Mouse (Mus musculus): ENCODE results near the gene Acsm3. TPM values are rescaled to one million over a fixed set of nuclear protein-coding genes. Genes with fewer than 3 reads are reported as not detected.
"Not testable (repeated sequence)": the region's sequence is repeated elsewhere in the genome, so short reads cannot be mapped to it uniquely, and the experiment has no call there.

Gene Acsm3
- total RNA-seq (2021) = under 1 TPM; 0.18 to 0.19 TPM
- long read RNA-seq, experiment 1 = 0 reads
- long read RNA-seq, experiment 2 = 0 reads

DNA sequence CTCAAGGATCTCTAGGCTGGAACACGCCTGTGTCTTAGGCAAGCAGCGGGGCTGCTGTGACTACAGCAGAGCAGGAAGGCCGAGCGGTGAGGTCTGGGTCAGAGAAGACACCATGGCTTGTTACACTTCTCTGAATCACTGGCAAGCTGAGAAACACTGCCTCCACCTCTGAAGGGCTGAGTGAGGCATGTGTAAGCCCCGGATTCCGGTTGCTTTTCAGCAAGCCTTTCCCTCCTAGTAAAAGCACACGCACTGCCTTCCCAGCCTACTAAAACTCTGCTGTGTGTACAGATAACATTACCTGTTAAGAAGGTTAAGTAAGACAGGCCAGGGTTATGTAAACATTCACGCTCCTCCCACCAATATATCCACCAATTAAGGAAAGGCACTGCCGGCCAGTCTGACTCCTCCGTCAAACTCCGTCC lies at the start of gene Acsm3:
TSS of gene Acsm3 (plus strand) at position 397 of the 425 bp plus-strand sequence.
- no peak for DNase-seq

DNA sequence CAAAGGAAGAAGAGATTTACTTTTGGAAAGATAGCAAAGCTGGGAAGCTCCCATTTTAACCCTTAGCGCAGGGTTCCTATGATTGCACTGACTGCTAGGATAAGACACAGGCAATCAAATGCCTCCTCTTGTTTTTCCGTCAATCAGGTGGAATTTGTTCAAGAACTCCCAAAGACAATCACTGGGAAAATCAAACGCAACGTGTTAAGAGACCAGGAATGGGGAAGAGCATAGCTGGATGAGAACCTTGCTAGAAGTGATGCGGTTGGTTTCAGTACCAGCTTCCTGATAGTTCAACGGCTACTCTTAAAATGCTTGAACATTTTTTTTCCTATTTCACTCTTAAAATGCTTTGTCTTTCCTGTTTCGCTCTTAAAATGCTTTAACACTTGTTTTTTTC lies 46.6 kb upstream of the Acsm3 start:
- DNase-seq = no peak

DNA sequence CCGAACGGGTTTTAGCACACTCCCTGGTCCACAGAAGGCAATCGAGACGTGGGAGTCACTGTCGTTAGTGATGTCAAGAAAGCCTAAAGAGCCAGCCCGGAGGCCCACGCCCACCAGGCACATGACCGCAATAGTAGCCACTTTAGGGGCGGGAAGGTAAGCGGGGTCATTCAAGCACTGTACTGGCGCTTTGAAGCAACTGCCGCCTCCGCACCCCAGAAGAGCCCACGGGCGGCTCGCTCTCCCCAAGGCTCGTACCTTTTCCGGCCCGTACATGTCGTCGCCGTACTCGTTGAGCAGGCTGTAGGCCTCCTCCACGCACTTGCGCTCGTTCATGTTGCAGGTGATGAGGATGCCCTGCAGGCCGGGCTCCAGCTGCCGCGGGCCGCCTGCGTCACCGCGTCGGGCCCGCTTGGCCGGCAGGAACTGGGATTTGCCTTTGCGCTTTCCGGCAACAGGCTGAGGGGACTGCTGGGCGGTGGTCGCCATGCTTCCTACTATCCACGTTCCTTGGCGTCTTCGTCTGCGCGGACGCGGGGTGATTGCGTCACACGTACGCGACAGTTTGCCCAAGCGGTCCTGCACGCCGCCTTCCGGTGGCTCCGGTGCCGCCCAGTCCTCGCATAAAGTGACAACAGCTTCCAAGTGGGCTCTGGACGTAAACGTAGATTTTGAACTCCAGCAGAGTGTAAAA lies 40.3 kb upstream of the Acsm3 start, which contains the start of gene Thumpd1:
TSS of gene Thumpd1 (minus strand) at position 546 of the 694 bp plus-strand sequence.
- peak; percentile 82 for DNase-seq

DNA sequence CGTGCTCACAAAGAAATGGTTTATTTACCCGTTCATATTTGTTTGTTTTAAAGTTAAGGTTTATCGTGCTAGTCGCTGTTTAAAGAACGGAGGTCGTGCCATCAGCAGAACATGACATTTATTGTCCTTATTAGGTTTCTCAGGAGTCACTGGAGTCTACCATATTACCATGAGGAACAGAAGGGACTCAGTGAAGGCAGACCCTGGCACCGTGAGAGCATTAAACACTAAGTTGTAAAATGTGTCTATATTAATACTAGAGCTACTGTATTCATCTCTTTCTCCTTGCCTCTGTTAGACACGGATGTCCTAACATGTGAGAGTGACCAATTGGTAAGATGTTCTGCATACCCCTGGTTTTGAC lies 39.8 kb upstream of the Acsm3 start:
- no peak for DNase-seq

DNA sequence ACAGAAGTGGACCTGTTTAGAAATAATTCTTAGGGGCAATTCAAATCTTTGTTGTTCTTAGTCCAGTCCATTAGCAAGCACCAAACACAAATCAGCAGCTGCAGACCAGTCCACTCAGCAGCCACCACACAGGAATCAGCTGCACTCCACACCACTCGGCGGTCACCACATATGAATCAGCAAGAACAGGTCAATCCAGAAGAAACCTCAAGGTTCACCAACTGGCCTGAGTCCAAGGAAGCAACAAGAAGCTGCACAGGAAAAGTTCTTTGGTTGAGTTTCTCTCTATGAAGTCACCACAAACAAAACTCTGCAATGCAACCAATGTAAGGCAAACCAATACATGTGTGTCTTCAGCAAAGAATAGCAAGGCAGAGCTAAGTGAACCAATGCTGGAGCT lies 33.1 kb upstream of the Acsm3 start:
- no peak for DNase-seq

DNA sequence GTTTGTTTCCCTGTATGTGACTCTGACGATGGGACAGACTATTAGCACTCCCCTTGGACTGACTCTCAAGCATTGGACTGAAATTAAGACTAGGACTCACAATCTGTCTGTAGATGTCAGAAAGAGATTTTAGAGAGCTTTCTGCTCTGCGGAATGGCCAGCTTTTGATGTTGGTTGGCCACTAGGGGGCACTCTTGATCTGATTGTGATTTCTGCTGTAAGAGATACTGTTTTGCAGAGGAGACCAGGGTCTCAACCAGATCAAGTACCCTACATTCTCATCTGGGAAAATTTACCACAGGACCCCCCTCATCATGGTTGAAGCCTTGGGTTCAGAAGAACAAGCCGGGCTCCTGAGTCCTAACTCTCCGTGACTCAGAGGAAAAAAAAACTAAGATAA lies 29.5 kb upstream of the Acsm3 start:
- DNase-seq = not testable (repeated sequence)

DNA sequence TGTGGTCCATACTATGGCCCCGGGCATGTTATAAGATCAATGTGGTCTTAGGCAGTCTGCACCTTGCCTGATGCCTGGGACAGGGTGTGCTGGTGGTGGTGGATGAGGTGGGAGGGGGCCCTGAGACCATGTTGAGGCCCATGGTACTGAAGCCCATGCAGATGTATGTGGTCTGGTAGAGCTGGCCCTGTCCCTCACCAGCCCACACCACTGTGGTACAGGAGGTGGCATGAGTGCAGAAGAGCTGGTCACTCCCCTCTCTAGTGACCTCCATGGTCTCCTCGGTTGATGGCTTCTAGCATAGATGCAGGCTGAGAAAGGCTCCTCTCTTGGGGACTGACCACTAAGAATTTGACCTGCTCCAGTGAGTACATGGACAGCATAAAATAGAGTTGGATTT lies 21.8 kb upstream of the Acsm3 start:
- no peak for DNase-seq

DNA sequence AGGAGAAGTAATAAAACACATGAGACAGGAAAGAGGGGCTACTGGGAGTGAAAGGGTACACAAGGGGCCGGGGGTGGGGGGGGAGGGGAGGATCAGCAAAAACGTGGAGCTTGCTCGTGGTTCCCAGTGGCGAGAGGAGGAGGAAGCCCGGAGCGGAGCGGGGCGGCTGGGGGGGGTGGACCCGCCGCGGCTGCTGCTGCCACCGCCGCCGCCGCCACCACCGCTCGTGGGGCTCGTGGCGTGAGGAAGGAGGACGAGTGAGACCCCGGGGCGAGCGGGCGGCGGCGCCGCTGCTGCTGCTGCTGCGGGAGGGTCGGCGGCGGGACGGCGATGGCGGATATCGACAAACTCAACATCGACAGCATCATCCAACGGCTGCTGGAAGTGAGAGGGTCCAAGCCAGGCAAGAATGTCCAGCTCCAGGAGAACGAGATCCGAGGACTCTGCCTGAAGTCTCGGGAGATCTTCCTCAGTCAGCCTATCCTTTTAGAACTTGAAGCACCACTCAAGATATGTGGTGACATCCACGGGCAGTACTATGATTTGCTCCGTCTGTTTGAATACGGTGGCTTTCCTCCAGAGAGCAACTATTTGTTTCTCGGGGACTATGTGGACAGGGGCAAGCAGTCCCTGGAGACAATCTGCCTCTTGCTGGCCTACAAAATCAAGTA lies 20.8 kb upstream of the Acsm3 start:
- not testable (repeated sequence) for DNase-seq

DNA sequence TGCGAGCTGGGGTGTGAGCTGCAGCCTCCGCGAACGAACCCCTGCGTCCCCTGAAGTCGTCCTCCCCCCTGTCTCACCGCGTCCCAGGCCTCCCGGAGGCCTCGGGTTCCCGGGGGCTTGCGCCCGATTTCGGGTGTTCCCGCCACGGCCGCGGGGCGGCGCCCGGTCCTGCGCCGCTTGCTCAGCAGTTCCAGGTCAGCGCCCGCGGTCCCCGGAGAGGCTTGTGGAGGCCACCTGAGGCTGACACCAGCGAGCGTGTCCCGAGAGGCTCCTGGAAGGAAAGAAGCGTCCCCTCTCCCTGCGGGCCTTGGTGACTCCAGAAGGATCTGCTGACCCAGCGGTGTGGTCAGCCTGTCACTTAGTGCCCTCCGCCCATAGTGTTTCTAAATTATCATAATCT lies 16.4 kb upstream of the Acsm3 start:
- DNase-seq = no peak

DNA sequence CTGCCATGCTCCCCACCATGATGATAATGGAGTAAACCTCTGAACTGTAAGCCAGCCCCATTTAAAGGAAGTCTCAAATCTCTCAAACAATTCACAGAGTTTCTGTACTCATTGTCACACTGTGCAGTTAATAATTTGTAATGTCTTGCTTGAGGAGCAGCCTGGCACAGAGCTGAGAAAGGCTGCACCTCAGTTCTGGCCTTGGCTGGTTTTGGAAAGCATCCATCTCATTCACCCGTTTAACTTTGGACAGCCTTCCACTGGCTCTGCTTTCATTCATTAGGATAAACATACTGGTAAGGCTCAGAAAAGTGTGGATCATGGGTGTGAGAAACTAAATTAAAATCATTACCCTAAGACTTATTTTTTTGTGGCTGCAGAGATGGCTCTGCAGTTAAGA lies 14.9 kb upstream of the Acsm3 start:
- DNase-seq = no peak

DNA sequence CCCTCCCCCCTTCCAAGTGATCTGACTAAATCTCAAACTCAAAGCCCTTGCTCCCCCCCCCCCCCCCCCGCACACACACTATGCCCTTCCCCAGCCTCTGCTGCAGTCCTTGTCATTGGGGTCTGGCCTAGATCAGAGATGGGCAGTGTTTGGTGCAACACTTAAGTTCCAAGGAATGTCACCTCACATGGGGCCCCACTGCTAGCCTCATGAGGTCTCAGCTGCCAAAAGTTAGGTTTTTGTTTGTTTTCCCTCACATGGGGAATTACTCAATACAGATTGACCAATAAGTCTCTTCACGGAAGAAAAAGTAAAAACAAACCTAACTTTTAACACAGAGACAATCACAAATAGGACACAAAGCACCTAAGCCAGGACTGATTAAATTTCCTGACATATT lies 12.0 kb upstream of the Acsm3 start:
- no peak for DNase-seq

DNA sequence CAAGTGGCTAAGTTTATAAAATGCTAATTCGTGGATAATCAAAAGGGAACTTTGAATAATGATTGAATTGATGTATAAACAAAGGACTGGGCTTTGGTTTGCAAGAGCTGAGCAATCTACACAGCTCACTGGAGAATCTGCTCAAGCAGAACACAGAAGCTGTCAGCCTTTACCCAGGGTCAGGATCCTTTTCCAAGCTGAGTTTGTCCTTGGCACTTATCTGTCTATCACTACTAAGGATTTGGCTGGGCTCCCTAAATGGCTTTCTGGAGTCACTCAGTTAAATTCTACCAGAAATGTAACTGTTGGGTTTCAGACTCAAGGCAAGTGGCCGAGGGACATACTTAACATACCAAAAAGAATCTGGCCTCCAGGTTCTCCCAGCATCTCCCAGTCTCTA lies 10.8 kb upstream of the Acsm3 start:
- no peak for DNase-seq

DNA sequence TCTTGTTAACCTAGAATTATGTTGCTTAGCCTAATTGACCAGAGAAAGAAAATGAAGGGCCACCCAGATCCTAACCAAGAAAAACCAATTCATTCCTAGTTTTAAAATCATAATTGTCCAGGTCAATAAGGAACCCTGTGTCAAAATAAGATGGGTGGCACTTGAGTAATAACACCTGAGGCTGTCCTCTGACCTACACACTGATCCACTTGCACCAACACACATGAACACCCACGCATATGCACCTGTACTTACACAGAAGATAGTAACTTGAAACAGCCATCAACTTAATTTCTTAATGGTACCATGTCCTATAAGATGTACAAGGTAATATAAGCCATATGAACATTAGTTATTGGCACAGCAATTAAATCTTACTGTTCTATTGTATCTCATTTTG lies 7.0 kb upstream of the Acsm3 start:
- DNase-seq = no peak

DNA sequence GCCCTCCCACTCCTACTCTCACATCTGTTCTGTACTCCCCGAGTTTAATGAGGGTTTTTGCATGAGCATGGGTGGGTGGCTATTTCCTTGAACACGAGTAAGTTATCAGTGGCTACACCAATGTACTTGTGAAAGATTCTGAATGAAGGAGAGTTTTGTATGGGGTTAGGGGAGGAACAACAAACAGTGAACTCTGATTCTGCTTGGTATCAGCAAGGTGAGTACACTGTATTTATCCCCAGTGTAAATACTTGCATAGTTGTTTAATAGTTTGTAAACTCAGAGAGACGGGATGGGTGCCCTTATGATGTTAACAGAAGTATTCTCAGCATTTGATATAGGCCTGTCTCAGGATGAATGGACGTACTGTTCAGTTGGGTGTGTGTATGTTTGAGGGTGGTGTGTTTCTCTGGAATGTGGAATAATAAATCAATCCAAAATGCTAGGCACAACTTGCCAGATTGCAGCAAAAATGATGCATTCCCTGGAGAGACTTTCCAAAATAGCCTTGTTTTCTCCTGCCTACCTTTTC lies 1.5 kb downstream of the Acsm3 start:
- DNase-seq = no peak

DNA sequence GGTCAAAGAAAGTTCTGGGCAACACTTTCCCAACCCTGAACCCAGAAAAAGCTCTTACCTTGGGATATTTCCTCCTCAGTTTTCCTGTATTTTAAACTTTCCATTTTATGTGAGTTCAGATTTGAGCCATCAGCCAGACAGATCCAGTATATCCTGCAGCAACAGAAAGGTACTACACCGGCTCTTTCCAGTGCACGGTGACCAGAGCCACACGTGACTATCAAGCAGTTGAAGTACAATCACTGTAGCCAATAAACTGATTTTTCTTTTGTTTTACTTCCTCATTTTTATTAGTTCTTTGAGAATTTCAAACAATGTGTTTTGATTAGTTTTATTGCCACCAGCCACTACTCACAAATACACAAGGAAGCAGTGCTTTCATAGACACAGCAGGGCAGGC lies 3.7 kb downstream of the Acsm3 start:
- no peak for DNase-seq

DNA sequence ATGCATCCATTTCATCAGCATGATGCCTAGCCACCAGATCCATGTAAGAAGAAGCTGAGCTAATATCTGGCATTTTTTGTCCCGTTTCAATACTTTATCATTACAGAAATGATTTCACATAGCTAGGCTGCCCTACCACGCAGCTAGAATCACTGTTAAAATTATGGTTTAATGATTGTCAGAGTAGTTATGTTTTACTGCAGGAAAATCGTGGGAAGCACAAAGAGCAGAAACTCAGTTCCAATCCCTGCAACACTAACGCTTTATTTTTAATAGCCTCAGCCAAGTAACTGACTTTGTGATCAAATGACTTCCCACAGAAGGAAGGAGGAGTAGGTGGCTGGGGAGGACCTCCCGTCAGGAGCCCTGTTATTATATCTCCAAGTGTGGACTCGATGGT lies 6.3 kb downstream of the Acsm3 start:
- no peak for DNase-seq

DNA sequence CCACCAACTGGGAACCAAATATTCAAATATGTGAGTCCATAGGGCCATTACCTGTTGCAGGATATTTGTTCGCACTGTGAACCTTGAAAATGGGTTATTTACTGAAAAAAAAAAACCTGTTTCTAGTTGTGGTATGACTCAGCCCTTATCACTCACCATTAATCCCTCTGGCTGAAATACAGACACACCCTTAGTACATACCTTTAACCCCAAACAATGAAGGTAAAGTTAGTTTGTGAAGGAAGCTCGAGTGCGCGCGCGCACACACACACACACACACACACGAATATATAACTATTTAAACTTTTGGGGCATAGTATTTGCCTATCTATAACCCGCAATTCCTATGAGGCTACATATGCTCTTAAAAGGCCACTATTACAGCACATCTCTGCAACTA lies 9.2 kb downstream of the Acsm3 start:
- no peak for DNase-seq

DNA sequence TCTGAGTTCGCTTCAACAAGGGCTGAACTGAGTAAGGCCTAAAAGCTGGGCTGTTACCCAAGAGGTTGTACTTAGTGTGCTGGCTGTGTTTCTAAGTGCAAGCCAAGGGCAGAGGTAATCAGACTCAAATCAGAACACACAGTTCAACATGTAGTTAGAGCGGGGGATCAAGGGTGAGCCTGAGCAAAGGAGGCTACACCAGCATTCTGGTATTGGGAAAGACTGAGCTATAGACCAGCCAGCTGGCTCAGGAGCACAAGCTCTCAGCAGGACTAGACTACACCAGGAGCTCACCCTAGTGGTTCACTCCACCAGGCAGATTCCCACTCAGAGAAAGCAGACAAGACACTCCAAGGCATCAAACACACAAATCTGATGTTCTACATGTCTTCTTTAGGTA lies 22.7 kb downstream of the Acsm3 start:
- DNase-seq = no peak

DNA sequence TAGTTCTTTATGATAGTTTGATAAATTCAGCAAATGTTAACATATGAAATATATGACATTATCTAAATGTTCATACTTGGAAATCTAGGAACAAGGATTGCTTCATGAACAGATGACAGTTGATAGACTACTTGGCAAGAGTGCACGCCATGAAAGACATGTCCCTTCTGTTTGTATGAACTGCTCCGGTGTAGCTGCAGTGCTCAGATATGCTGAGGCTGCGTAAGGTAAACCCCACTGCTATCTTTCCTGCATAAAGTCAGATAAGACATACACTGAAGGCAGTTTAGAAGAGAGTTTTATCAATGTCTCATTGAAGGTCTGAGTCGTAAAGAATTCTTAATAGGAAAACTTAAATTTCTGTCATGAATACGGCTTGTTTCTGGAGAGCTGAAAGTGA lies 24.2 kb downstream of the Acsm3 start:
- no peak for DNase-seq

DNA sequence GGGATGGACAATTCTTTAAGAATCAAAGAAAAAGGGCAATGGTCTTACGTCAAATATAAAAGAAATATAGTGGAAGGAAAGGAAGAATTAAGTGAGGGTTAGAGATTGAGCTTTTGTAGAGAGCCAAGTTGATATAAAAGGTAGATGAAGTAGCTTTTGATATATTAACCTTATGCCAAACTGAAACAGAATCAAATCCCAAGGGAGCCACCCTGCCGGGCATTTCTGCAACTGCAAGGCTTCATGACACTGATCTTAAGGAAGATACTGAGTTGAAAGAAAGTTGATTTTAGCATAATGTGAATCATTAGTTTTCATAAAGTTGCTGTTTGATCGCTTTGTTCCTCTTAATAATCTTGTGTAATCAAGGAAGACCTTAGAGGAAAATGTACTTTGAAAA lies 28.3 kb downstream of the Acsm3 start:
- no peak for DNase-seq

DNA sequence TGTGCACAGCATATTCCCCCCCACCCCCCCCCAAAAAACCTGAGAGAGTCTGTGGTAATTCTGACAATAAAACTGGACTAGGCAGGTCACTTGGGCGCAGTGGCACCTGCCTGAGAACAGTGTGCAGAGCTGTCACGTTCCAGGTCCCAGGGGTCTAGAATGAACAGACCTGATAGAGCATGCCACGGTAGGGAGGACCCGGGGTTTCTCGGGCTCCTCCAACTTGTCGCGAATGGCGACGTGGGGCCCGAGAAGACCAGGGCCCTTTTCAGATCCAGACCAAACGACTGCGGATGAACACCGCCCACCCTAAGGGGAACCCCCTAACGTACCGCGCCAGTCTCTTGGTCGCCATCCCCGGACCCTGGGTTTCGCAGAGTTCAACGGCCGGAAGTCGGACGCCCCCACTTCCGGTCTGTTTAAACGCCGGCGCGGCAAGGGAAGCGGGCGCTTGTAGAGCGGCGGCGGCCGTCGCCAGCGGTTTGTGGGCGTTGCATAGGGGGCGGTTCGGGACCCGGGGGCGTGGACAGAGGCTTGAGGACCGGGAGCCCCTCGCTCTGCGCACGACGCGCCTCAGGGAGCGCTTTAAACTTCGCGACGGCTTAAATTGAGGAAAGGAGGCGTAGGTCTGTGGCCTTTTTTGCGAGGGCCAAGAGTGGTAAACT lies 33.0 kb downstream of the Acsm3 start, which contains the start of the genes Rexo5 and Eri2:
TSS of gene Rexo5 (plus strand) at position 421 of the 665 bp plus-strand sequence.
TSS of gene Eri2 (minus strand) at position 473 of the 665 bp plus-strand sequence.
- DNase-seq = peak; percentile 80

DNA sequence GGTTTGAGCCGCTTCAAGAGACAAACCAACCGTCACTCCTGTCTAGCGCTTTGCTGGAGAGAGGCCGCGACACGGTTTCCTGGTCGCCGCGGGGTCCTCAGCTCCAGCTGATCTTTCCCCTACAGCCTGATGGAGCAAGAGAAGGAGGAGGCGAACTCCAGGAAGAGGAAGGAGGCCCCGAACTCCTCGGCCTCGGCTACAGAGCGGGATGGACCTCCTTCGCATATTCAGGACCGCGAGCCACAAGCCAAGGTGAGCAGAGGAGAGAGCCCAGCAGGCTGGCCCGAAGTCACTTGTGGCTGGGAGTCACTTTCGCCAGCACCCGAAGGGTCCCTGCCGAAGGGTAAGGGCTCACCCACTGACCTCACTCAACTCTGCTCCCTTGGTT lies 33.5 kb downstream of the Acsm3 start:
- DNase-seq = no peak

DNA sequence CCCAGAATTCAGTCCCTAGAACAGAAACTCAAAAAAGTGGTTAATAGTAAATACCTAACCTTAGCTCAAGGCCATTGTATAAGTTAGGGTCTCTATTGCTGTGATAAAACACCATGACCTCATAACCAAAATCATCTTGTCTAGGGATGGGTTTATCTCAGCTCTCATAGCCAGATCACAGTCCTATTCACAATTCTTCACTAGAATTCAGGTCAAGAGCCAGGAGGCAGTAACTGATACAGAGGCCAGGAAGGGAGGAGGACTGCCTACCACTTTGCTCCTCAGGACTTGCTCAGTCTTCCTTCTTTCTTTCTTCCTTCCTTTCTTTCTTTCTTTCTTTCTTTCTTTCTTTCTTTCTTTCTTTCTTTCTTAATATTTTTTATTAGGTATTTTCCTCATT lies 34.6 kb downstream of the Acsm3 start:
- no peak for DNase-seq
